Mouse (Mus musculus): ENCODE data around the gene Itga9. TPM values are rescaled to one million over a fixed set of nuclear protein-coding genes. Genes with fewer than 3 reads are reported as not detected.

Gene Itga9
- polyA plus RNA-seq, 1 experiment from 2014 or later = 5.9 TPM

GRCm38 (mm10) chr9:118845003-118845402 is 238.5 kb downstream of the Itga9 start:
- no peak for TF ChIP-seq CTCF (IDR thresholded peaks at IDR 0.05; ENCODE audit: low read depth)
- 67% methylated on average over 5 of the region's 5 CpGs for WGBS
- Histone ChIP-seq H3K4me1 (replicated peaks; ENCODE audit: control insufficient read depth, insufficient read depth, low read length) (no peaks in the 10 kb centered on the region), H3K27me3 (replicated peaks; ENCODE audit: control insufficient read depth, insufficient read depth, low read length) (no peaks in the 10 kb centered on the region), H3K4me2 (replicated peaks; ENCODE audit: low read depth) (no peak overlapping the region), H3K9ac (ENCODE audit: low read depth, low read length) (no peak overlapping the region), H3K9me3 (ENCODE audit: control insufficient read depth) (no peaks in the 10 kb centered on the region), H3K4me3 (ENCODE audit: low read depth, low read length) (no peak overlapping the region), H3K27ac (ENCODE audit: low read depth, low read length) (no peak overlapping the region), H3K36me3 (ENCODE audit: control insufficient read depth, insufficient read depth) (no peaks in the 10 kb centered on the region)
- ATAC-seq = no peak

GRCm38 (mm10) chr9:118846766-118847165 is 240.3 kb downstream of the Itga9 start:
- TF ChIP-seq CTCF (IDR thresholded peaks at IDR 0.05; ENCODE audit: low read depth) = no peak
- Histone ChIP-seq H3K27ac (ENCODE audit: low read depth, low read length) (peak overlapping the region; percentile 61; the same call in 1 of the 2 replicates), H3K9ac (ENCODE audit: low read depth, low read length) (no peak overlapping the region), H3K36me3 (ENCODE audit: control insufficient read depth, insufficient read depth) (peaks cover 6% of the 10 kb centered on the region; the same call in 1 of the 2 replicates), H3K4me2 (replicated peaks; ENCODE audit: low read depth) (no peak overlapping the region), H3K9me3 (ENCODE audit: control insufficient read depth) (no peaks in the 10 kb centered on the region), H3K27me3 (replicated peaks; ENCODE audit: control insufficient read depth, insufficient read depth, low read length) (no peaks in the 10 kb centered on the region), H3K4me1 (replicated peaks; ENCODE audit: control insufficient read depth, insufficient read depth, low read length) (no peaks in the 10 kb centered on the region), H3K4me3 (ENCODE audit: low read depth, low read length) (no peak overlapping the region)
- 50% methylated on average over 3 of the region's 3 CpGs for WGBS
- 0 out of 2 replicates have a peak, but pooled peaks have one; percentile 31 for ATAC-seq

- no peak overlapping the region for H3K9ac ChIP-seq (ENCODE audit: low read depth, low read length)
- H3K9me3 ChIP-seq (ENCODE audit: control insufficient read depth) = no peaks in the 10 kb centered on the region
- H3K36me3 ChIP-seq (ENCODE audit: control insufficient read depth, insufficient read depth) = no peaks in the 10 kb centered on the region
- no peak for TF ChIP-seq CTCF (IDR thresholded peaks at IDR 0.05; ENCODE audit: low read depth)
- no peak overlapping the region for H3K27ac ChIP-seq (ENCODE audit: low read depth, low read length)
- ATAC-seq = no peak
- WGBS = 79% methylated on average over 9 of the region's 9 CpGs
- H3K4me1 ChIP-seq (replicated peaks; ENCODE audit: control insufficient read depth, insufficient read depth, low read length) = no peaks in the 10 kb centered on the region
- no peaks in the 10 kb centered on the region for H3K27me3 ChIP-seq (replicated peaks; ENCODE audit: control insufficient read depth, insufficient read depth, low read length)
- H3K4me2 ChIP-seq (replicated peaks; ENCODE audit: low read depth) = no peak overlapping the region
- H3K4me3 ChIP-seq (ENCODE audit: low read depth, low read length) = no peak overlapping the region
Observed at GRCm38 (mm10) chr9:118856665-118857064, 250.2 kb downstream of the Itga9 start.

GRCm38 (mm10) chr9:118860613-118861141 is 254.2 kb downstream of the Itga9 start:
- no peak for ATAC-seq
- Histone ChIP-seq H3K4me2 (replicated peaks; ENCODE audit: low read depth) (no peak overlapping the region), H3K4me3 (ENCODE audit: low read depth, low read length) (no peak overlapping the region), H3K4me1 (replicated peaks; ENCODE audit: control insufficient read depth, insufficient read depth, low read length) (no peaks in the 10 kb centered on the region), H3K36me3 (ENCODE audit: control insufficient read depth, insufficient read depth) (no peaks in the 10 kb centered on the region), H3K27me3 (replicated peaks; ENCODE audit: control insufficient read depth, insufficient read depth, low read length) (no peaks in the 10 kb centered on the region), H3K9ac (ENCODE audit: low read depth, low read length) (no peak overlapping the region), H3K27ac (ENCODE audit: low read depth, low read length) (no peak overlapping the region), H3K9me3 (ENCODE audit: control insufficient read depth) (no peaks in the 10 kb centered on the region)
- 61% methylated on average over 12 of the region's 12 CpGs for WGBS
- TF ChIP-seq CTCF (IDR thresholded peaks at IDR 0.05; ENCODE audit: low read depth) = no peak

GRCm38 (mm10) chr9:118862214-118862613 is 255.7 kb downstream of the Itga9 start:
- ATAC-seq = no peak
- H3K9me3 ChIP-seq (ENCODE audit: control insufficient read depth) = no peaks in the 10 kb centered on the region
- H3K36me3 ChIP-seq (ENCODE audit: control insufficient read depth, insufficient read depth) = no peaks in the 10 kb centered on the region
- 80% methylated on average over 12 of the region's 12 CpGs for WGBS
- no peak overlapping the region for H3K4me3 ChIP-seq (ENCODE audit: low read depth, low read length)
- no peaks in the 10 kb centered on the region for H3K27me3 ChIP-seq (replicated peaks; ENCODE audit: control insufficient read depth, insufficient read depth, low read length)
- H3K4me1 ChIP-seq (replicated peaks; ENCODE audit: control insufficient read depth, insufficient read depth, low read length) = no peaks in the 10 kb centered on the region
- no peak overlapping the region for H3K9ac ChIP-seq (ENCODE audit: low read depth, low read length)
- H3K4me2 ChIP-seq (replicated peaks; ENCODE audit: low read depth) = no peak overlapping the region
- TF ChIP-seq CTCF (IDR thresholded peaks at IDR 0.05; ENCODE audit: low read depth) = no peak
- no peak overlapping the region for H3K27ac ChIP-seq (ENCODE audit: low read depth, low read length)

GRCm38 (mm10) chr9:118862852-118863260 is 256.4 kb downstream of the Itga9 start:
- Histone ChIP-seq H3K4me1 (replicated peaks; ENCODE audit: control insufficient read depth, insufficient read depth, low read length) (no peaks in the 10 kb centered on the region), H3K27ac (ENCODE audit: low read depth, low read length) (no peak overlapping the region), H3K4me2 (replicated peaks; ENCODE audit: low read depth) (no peak overlapping the region), H3K9ac (ENCODE audit: low read depth, low read length) (no peak overlapping the region), H3K36me3 (ENCODE audit: control insufficient read depth, insufficient read depth) (no peaks in the 10 kb centered on the region), H3K4me3 (ENCODE audit: low read depth, low read length) (no peak overlapping the region), H3K27me3 (replicated peaks; ENCODE audit: control insufficient read depth, insufficient read depth, low read length) (no peaks in the 10 kb centered on the region), H3K9me3 (ENCODE audit: control insufficient read depth) (no peaks in the 10 kb centered on the region)
- WGBS = 57% methylated on average over 9 of the region's 9 CpGs
- no peak for ATAC-seq
- TF ChIP-seq CTCF (IDR thresholded peaks at IDR 0.05; ENCODE audit: low read depth) = no peak

GRCm38 (mm10) chr9:118863528-118863927 is 257.0 kb downstream of the Itga9 start:
- TF ChIP-seq CTCF (IDR thresholded peaks at IDR 0.05; ENCODE audit: low read depth) = no peak
- H3K27me3 ChIP-seq (replicated peaks; ENCODE audit: control insufficient read depth, insufficient read depth, low read length) = no peaks in the 10 kb centered on the region
- no peak for ATAC-seq
- 92% methylated on average over 8 of the region's 8 CpGs for WGBS
- H3K9ac ChIP-seq (ENCODE audit: low read depth, low read length) = no peak overlapping the region
- H3K4me3 ChIP-seq (ENCODE audit: low read depth, low read length) = no peak overlapping the region
- H3K9me3 ChIP-seq (ENCODE audit: control insufficient read depth) = no peaks in the 10 kb centered on the region
- no peak overlapping the region for H3K4me2 ChIP-seq (replicated peaks; ENCODE audit: low read depth)
- no peaks in the 10 kb centered on the region for H3K36me3 ChIP-seq (ENCODE audit: control insufficient read depth, insufficient read depth)
- no peak overlapping the region for H3K27ac ChIP-seq (ENCODE audit: low read depth, low read length)
- H3K4me1 ChIP-seq (replicated peaks; ENCODE audit: control insufficient read depth, insufficient read depth, low read length) = no peaks in the 10 kb centered on the region
